Mouse (Mus musculus) neural tube, embryonic 13.5 days (tissue): ENCODE measurements at regions not wholly inside any gene's neighbourhood (a gene's known extent, or its start where the extent isn't known, plus 50 kb on each side); places are given as distances from the start of the nearest gene placed in this dataset.

Source experiments
- ATAC-seq: fragments of 200-750 bp; cut with Nextera tagmentation; 2 replicates; pipeline ENCODE4 v1.8.0; 2017; ENCODE audit warnings: low read depth, mild to moderate bottlenecking, moderate TSS enrichment, moderate library complexity
- H3K27ac ChIP-seq: fragments of 300-500 bp; sonication (generic); replicated peaks from 2 replicates; pipeline ENCODE4 v1.5.1; 2015; ENCODE audit warnings: moderate library complexity, mild to moderate bottlenecking, inconsistent platforms
- H3K27me3 ChIP-seq: fragments of 300-500 bp; sonication (generic); 2 replicates; pipeline ENCODE4 v1.6.1; 2015; ENCODE audit warnings: mild to moderate bottlenecking, inconsistent platforms
- H3K36me3 ChIP-seq: fragments of 300-500 bp; sonication (generic); 2 replicates; pipeline ENCODE4 v1.6.1; 2015; ENCODE audit warnings: mild to moderate bottlenecking, inconsistent platforms
- H3K4me1 ChIP-seq: fragments of 300-500 bp; sonication (generic); replicated peaks from 2 replicates; pipeline ENCODE4 v1.6.1; 2015; ENCODE audit warnings: inconsistent platforms
- H3K4me2 ChIP-seq: fragments of 300-500 bp; sonication (generic); 2 replicates; pipeline ENCODE4 v1.6.1; 2015; ENCODE audit warnings: inconsistent platforms, mild to moderate bottlenecking, moderate library complexity
- H3K4me3 ChIP-seq: fragments of 300-500 bp; sonication (generic); 2 replicates; pipeline ENCODE4 v1.5.1; 2015; ENCODE audit warnings: mild to moderate bottlenecking, inconsistent platforms
- H3K9ac ChIP-seq: fragments of 300-500 bp; sonication (generic); 2 replicates; pipeline ENCODE4 v1.6.1; 2015; ENCODE audit warnings: moderate library complexity, mild to moderate bottlenecking, inconsistent platforms
- H3K9me3 ChIP-seq: fragments of 300-500 bp; sonication (generic); 2 replicates; pipeline ENCODE4 v1.6.1; 2016; ENCODE audit warnings: inconsistent platforms
- WGBS: fragments of 180-500 bp; shearing (Covaris S2); methylation state at CpG from one replicate; pipeline ENCODE4 v1.1.7; 2015; 5-methylcytosine and 5-hydroxymethylcytosine counted together

GRCm38 (mm10) chr8:90495943-90496371 is 147.8 kb upstream of the Tox3 start:
- Histone ChIP-seq H3K4me2 (peak overlapping the region; percentile 49), H3K9me3 (no peaks in the 10 kb centered on the region), H3K4me1 (peaks cover 70% of the 10 kb centered on the region), H3K36me3 (no peaks in the 10 kb centered on the region), H3K27me3 (no peaks in the 10 kb centered on the region), H3K9ac (no peak overlapping the region), H3K4me3 (no peak overlapping the region), H3K27ac (peak overlapping the region; percentile 97)
- ATAC-seq = peak; percentile 64
- WGBS = 5% methylated on average over 5 of the region's 5 CpGs

GRCm38 (mm10) chr8:90492521-90493225 is 144.5 kb upstream of the Tox3 start:
- Histone ChIP-seq H3K9ac (0 out of 2 replicates have a peak overlapping the region, but pooled peaks have one; percentile 9), H3K4me3 (no peak overlapping the region), H3K4me2 (no peak overlapping the region), H3K27ac (peak overlapping the region; percentile 79), H3K36me3 (no peaks in the 10 kb centered on the region), H3K9me3 (no peaks in the 10 kb centered on the region), H3K4me1 (peaks cover 76% of the 10 kb centered on the region), H3K27me3 (no peaks in the 10 kb centered on the region)
- no peak for ATAC-seq
- 30% methylated on average over 14 of the region's 14 CpGs for WGBS

GRCm38 (mm10) chr8:90491691-90492090 is 143.5 kb upstream of the Tox3 start:
- peaks cover 66% of the 10 kb centered on the region for H3K4me1 ChIP-seq
- no peaks in the 10 kb centered on the region for H3K36me3 ChIP-seq
- 0 out of 2 replicates have a peak overlapping the region, but pooled peaks have one; percentile 24 for H3K4me2 ChIP-seq
- H3K27me3 ChIP-seq = no peaks in the 10 kb centered on the region
- H3K9ac ChIP-seq = no peak overlapping the region
- H3K4me3 ChIP-seq = no peak overlapping the region
- 28% methylated on average over 7 of the region's 7 CpGs for WGBS
- ATAC-seq = no peak
- H3K27ac ChIP-seq = peak overlapping the region; percentile 79
- H3K9me3 ChIP-seq = no peaks in the 10 kb centered on the region

GRCm38 (mm10) chr8:90490734-90491441 is 142.7 kb upstream of the Tox3 start:
- ATAC-seq = peak; percentile 62
- 42% methylated on average over 17 of the region's 17 CpGs for WGBS
- Histone ChIP-seq H3K36me3 (no peaks in the 10 kb centered on the region), H3K9me3 (no peaks in the 10 kb centered on the region), H3K9ac (no peak overlapping the region; the same call in 1 of the 2 replicates), H3K4me3 (no peak overlapping the region), H3K27ac (peak overlapping the region; percentile 79), H3K4me1 (peaks cover 58% of the 10 kb centered on the region), H3K27me3 (no peaks in the 10 kb centered on the region), H3K4me2 (peak overlapping the region; percentile 24)

- WGBS = 84% methylated on average over 3 of the region's 3 CpGs
Observed at GRCm38 (mm10) chr8:90486556-90486955, 138.4 kb upstream of the Tox3 start.

GRCm38 (mm10) chr8:90478149-90478548 is 130.0 kb upstream of the Tox3 start:
- Histone ChIP-seq H3K4me1 (no peaks in the 10 kb centered on the region), H3K27me3 (no peaks in the 10 kb centered on the region), H3K27ac (no peak overlapping the region), H3K4me2 (no peak overlapping the region), H3K36me3 (no peaks in the 10 kb centered on the region), H3K9me3 (no peaks in the 10 kb centered on the region), H3K9ac (no peak overlapping the region), H3K4me3 (no peak overlapping the region)
- WGBS = 54% methylated on average over 4 of the region's 4 CpGs
- ATAC-seq = no peak

More at GRCm38 (mm10) chr8:90486556-90486955, 138.4 kb upstream of the Tox3 start:
- Histone ChIP-seq H3K4me3 (no peak overlapping the region), H3K36me3 (no peaks in the 10 kb centered on the region), H3K27ac (no peak overlapping the region), H3K4me1 (peaks cover 24% of the 10 kb centered on the region), H3K27me3 (no peaks in the 10 kb centered on the region), H3K9me3 (no peaks in the 10 kb centered on the region), H3K9ac (no peak overlapping the region), H3K4me2 (no peak overlapping the region)
- no peak for ATAC-seq

GRCm38 (mm10) chr8:90474066-90474465 is 125.9 kb upstream of the Tox3 start:
- no peaks in the 10 kb centered on the region for H3K4me1 ChIP-seq
- WGBS = 79% methylated on average over 7 of the region's 7 CpGs
- H3K4me3 ChIP-seq = no peak overlapping the region
- H3K4me2 ChIP-seq = no peak overlapping the region
- no peak overlapping the region for H3K27ac ChIP-seq
- H3K9ac ChIP-seq = no peak overlapping the region
- H3K9me3 ChIP-seq = no peaks in the 10 kb centered on the region
- H3K27me3 ChIP-seq = no peaks in the 10 kb centered on the region
- H3K36me3 ChIP-seq = no peaks in the 10 kb centered on the region
- ATAC-seq = no peak

- no peak for ATAC-seq
- Histone ChIP-seq H3K27ac (no peak overlapping the region), H3K27me3 (no peaks in the 10 kb centered on the region), H3K9me3 (no peaks in the 10 kb centered on the region), H3K4me2 (no peak overlapping the region), H3K9ac (no peak overlapping the region), H3K4me3 (no peak overlapping the region), H3K36me3 (no peaks in the 10 kb centered on the region), H3K4me1 (no peaks in the 10 kb centered on the region)
- 82% methylated on average over 11 of the region's 11 CpGs for WGBS
Observed at GRCm38 (mm10) chr8:90470826-90471225, 122.7 kb upstream of the Tox3 start.

GRCm38 (mm10) chr8:90463708-90464107 is 115.6 kb upstream of the Tox3 start:
- ATAC-seq = no peak
- Histone ChIP-seq H3K9me3 (no peaks in the 10 kb centered on the region), H3K36me3 (no peaks in the 10 kb centered on the region), H3K9ac (no peak overlapping the region), H3K4me1 (no peaks in the 10 kb centered on the region), H3K4me3 (no peak overlapping the region), H3K27me3 (no peaks in the 10 kb centered on the region), H3K27ac (no peak overlapping the region), H3K4me2 (no peak overlapping the region)
- 89% methylated on average over 1 of the region's 1 CpGs for WGBS

- WGBS = 87% methylated on average over 2 of the region's 2 CpGs
Observed at GRCm38 (mm10) chr8:90455321-90455720, 107.2 kb upstream of the Tox3 start.

GRCm38 (mm10) chr8:90454130-90454529 is 106.0 kb upstream of the Tox3 start:
- Histone ChIP-seq H3K9ac (no peak overlapping the region), H3K27ac (no peak overlapping the region), H3K36me3 (no peaks in the 10 kb centered on the region), H3K27me3 (no peaks in the 10 kb centered on the region), H3K4me2 (no peak overlapping the region), H3K4me1 (peaks cover 18% of the 10 kb centered on the region), H3K4me3 (no peak overlapping the region), H3K9me3 (no peaks in the 10 kb centered on the region)
- ATAC-seq = no peak
- 52% methylated on average over 5 of the region's 5 CpGs for WGBS

More at GRCm38 (mm10) chr8:90455321-90455720, 107.2 kb upstream of the Tox3 start:
- Histone ChIP-seq H3K27ac (no peak overlapping the region), H3K4me3 (no peak overlapping the region), H3K9me3 (no peaks in the 10 kb centered on the region), H3K9ac (no peak overlapping the region), H3K4me1 (peaks cover 7% of the 10 kb centered on the region), H3K4me2 (no peak overlapping the region), H3K36me3 (no peaks in the 10 kb centered on the region), H3K27me3 (no peaks in the 10 kb centered on the region)
- ATAC-seq = no peak

- peak; percentile 71 for ATAC-seq
- H3K9ac ChIP-seq = no peak overlapping the region
- 26% methylated on average over 9 of the region's 9 CpGs for WGBS
- H3K36me3 ChIP-seq = no peaks in the 10 kb centered on the region
- H3K27ac ChIP-seq = peak overlapping the region; percentile 61
- no peaks in the 10 kb centered on the region for H3K9me3 ChIP-seq
- no peak overlapping the region for H3K4me2 ChIP-seq
- no peaks in the 10 kb centered on the region for H3K27me3 ChIP-seq
- no peak overlapping the region for H3K4me3 ChIP-seq
- peaks cover 19% of the 10 kb centered on the region for H3K4me1 ChIP-seq
Observed at GRCm38 (mm10) chr8:90441058-90441851, 93.1 kb upstream of the Tox3 start.
